Mouse (Mus musculus): Measurements from ENCODE around the gene Zfhx3. TPM values are rescaled to one million over a fixed set of nuclear protein-coding genes. Genes with fewer than 3 reads are reported as not detected.
A peak's percentile ranks its signal among the peaks of the same experiment; 100 is the strongest.

The Zfhx3 gene
- polyA plus RNA-seq, 1 experiment from 2014 or later: 4.4 TPM

GRCm38 (mm10) chr8:108733385-108733784 lies 790.9 kb downstream of the Zfhx3 start:
- peaks cover 46% of the 10 kb centered on the region for H3K4me1 ChIP-seq (replicated peaks)
- no peak for ATAC-seq (replicated peaks; ENCODE audit: insufficient number of reproducible peaks, insufficient read depth, low FRiP score, low read depth)

GRCm38 (mm10) chr8:108736442-108736841 lies 794.0 kb downstream of the Zfhx3 start:
- Histone ChIP-seq H3K4me1 (replicated peaks) (peaks cover 36% of the 10 kb centered on the region), H3K9ac (no peak overlapping the region), H3K27ac (peak overlapping the region; percentile 31; the same call in 1 of the 2 replicates), H3K9me3 (replicated peaks) (no peaks in the 10 kb centered on the region), H3K36me3 (no peaks in the 10 kb centered on the region), H3K27me3 (no peaks in the 10 kb centered on the region), H3K4me2 (no peak overlapping the region), H3K4me3 (no peak overlapping the region)
- WGBS: 29% methylated on average over 9 of the region's 9 CpGs
- ATAC-seq (replicated peaks; ENCODE audit: insufficient number of reproducible peaks, insufficient read depth, low FRiP score, low read depth): no peak; the same call in 1 of the 2 replicates

More at GRCm38 (mm10) chr8:108733385-108733784, 790.9 kb downstream of the Zfhx3 start:
- H3K4me3 ChIP-seq: no peak overlapping the region
- H3K4me2 ChIP-seq: no peak overlapping the region
- H3K36me3 ChIP-seq: no peaks in the 10 kb centered on the region
- H3K27me3 ChIP-seq: no peaks in the 10 kb centered on the region
- H3K27ac ChIP-seq: no peak overlapping the region
- 70% methylated on average over 5 of the region's 5 CpGs for WGBS
- no peak overlapping the region for H3K9ac ChIP-seq
- no peaks in the 10 kb centered on the region for H3K9me3 ChIP-seq (replicated peaks)

GRCm38 (mm10) chr8:108738179-108738578 lies 795.7 kb downstream of the Zfhx3 start:
- Histone ChIP-seq H3K27me3 (no peaks in the 10 kb centered on the region), H3K4me2 (no peak overlapping the region), H3K4me1 (replicated peaks) (peaks cover 31% of the 10 kb centered on the region), H3K4me3 (no peak overlapping the region), H3K36me3 (no peaks in the 10 kb centered on the region), H3K27ac (no peak overlapping the region), H3K9ac (no peak overlapping the region), H3K9me3 (replicated peaks) (no peaks in the 10 kb centered on the region)
- ATAC-seq (replicated peaks; ENCODE audit: insufficient number of reproducible peaks, insufficient read depth, low FRiP score, low read depth): no peak
- 79% methylated on average over 10 of the region's 10 CpGs for WGBS

GRCm38 (mm10) chr8:108739517-108739916 lies 797.1 kb downstream of the Zfhx3 start:
- H3K4me2 ChIP-seq: no peak overlapping the region
- ATAC-seq (replicated peaks; ENCODE audit: insufficient number of reproducible peaks, insufficient read depth, low FRiP score, low read depth): no peak
- H3K4me3 ChIP-seq: no peak overlapping the region
- WGBS: 81% methylated on average over 6 of the region's 6 CpGs
- no peak overlapping the region for H3K27ac ChIP-seq
- H3K9ac ChIP-seq: no peak overlapping the region
- no peaks in the 10 kb centered on the region for H3K9me3 ChIP-seq (replicated peaks)
- peaks cover 31% of the 10 kb centered on the region for H3K4me1 ChIP-seq (replicated peaks)
- H3K36me3 ChIP-seq: no peaks in the 10 kb centered on the region
- H3K27me3 ChIP-seq: no peaks in the 10 kb centered on the region

- Histone ChIP-seq H3K27ac (no peak overlapping the region), H3K4me3 (no peak overlapping the region), H3K4me1 (replicated peaks) (peaks cover 32% of the 10 kb centered on the region), H3K36me3 (no peaks in the 10 kb centered on the region), H3K9ac (no peak overlapping the region), H3K27me3 (no peaks in the 10 kb centered on the region), H3K4me2 (no peak overlapping the region), H3K9me3 (replicated peaks) (no peaks in the 10 kb centered on the region)
- 90% methylated on average over 13 of the region's 13 CpGs for WGBS
- no peak for ATAC-seq (replicated peaks; ENCODE audit: insufficient number of reproducible peaks, insufficient read depth, low FRiP score, low read depth)
Measured at GRCm38 (mm10) chr8:108740443-108740842, 798.0 kb downstream of the Zfhx3 start.

- WGBS: 78% methylated on average over 4 of the region's 4 CpGs
- Histone ChIP-seq H3K9ac (no peak overlapping the region), H3K36me3 (no peaks in the 10 kb centered on the region), H3K4me2 (no peak overlapping the region), H3K27ac (no peak overlapping the region), H3K4me1 (replicated peaks) (peaks cover 35% of the 10 kb centered on the region), H3K4me3 (no peak overlapping the region), H3K27me3 (no peaks in the 10 kb centered on the region), H3K9me3 (replicated peaks) (no peaks in the 10 kb centered on the region)
- no peak for ATAC-seq (replicated peaks; ENCODE audit: insufficient number of reproducible peaks, insufficient read depth, low FRiP score, low read depth)
Measured at GRCm38 (mm10) chr8:108741651-108742050, 799.2 kb downstream of the Zfhx3 start.

- H3K4me2 ChIP-seq: no peak overlapping the region
- no peak overlapping the region for H3K9ac ChIP-seq
- no peak overlapping the region for H3K27ac ChIP-seq
- no peaks in the 10 kb centered on the region for H3K27me3 ChIP-seq
- H3K36me3 ChIP-seq: no peaks in the 10 kb centered on the region
- ATAC-seq (replicated peaks; ENCODE audit: insufficient number of reproducible peaks, insufficient read depth, low FRiP score, low read depth): no peak
- no peaks in the 10 kb centered on the region for H3K9me3 ChIP-seq (replicated peaks)
- 85% methylated on average over 10 of the region's 10 CpGs for WGBS
- H3K4me1 ChIP-seq (replicated peaks): peaks cover 27% of the 10 kb centered on the region
- no peak overlapping the region for H3K4me3 ChIP-seq
Measured at GRCm38 (mm10) chr8:108742465-108742864, 800.0 kb downstream of the Zfhx3 start.

GRCm38 (mm10) chr8:108743238-108743637 lies 800.8 kb downstream of the Zfhx3 start:
- H3K9me3 ChIP-seq (replicated peaks): no peaks in the 10 kb centered on the region
- peaks cover 28% of the 10 kb centered on the region for H3K4me1 ChIP-seq (replicated peaks)
- no peak overlapping the region for H3K4me2 ChIP-seq
- no peaks in the 10 kb centered on the region for H3K36me3 ChIP-seq
- no peaks in the 10 kb centered on the region for H3K27me3 ChIP-seq
- no peak overlapping the region for H3K27ac ChIP-seq
- H3K9ac ChIP-seq: no peak overlapping the region
- peak; percentile 53; the same call in 1 of the 2 replicates for ATAC-seq (replicated peaks; ENCODE audit: insufficient number of reproducible peaks, insufficient read depth, low FRiP score, low read depth)
- no peak overlapping the region for H3K4me3 ChIP-seq
- 21% methylated on average over 7 of the region's 7 CpGs for WGBS

GRCm38 (mm10) chr8:108745551-108745950 lies 803.1 kb downstream of the Zfhx3 start:
- WGBS: 88% methylated on average over 7 of the region's 7 CpGs

GRCm38 (mm10) chr8:108748095-108748494 lies 805.7 kb downstream of the Zfhx3 start:
- WGBS: 55% methylated on average over 11 of the region's 11 CpGs
- H3K4me2 ChIP-seq: no peak overlapping the region; the same call in 1 of the 2 replicates
- no peak overlapping the region for H3K4me3 ChIP-seq
- H3K9ac ChIP-seq: no peak overlapping the region
- H3K27me3 ChIP-seq: no peaks in the 10 kb centered on the region
- H3K4me1 ChIP-seq (replicated peaks): peaks cover 36% of the 10 kb centered on the region
- no peak for ATAC-seq (replicated peaks; ENCODE audit: insufficient number of reproducible peaks, insufficient read depth, low FRiP score, low read depth)
- H3K36me3 ChIP-seq: no peaks in the 10 kb centered on the region
- H3K27ac ChIP-seq: no peak overlapping the region
- H3K9me3 ChIP-seq (replicated peaks): no peaks in the 10 kb centered on the region

More at GRCm38 (mm10) chr8:108745551-108745950, 803.1 kb downstream of the Zfhx3 start:
- Histone ChIP-seq H3K27me3 (no peaks in the 10 kb centered on the region), H3K27ac (no peak overlapping the region), H3K9ac (no peak overlapping the region), H3K36me3 (no peaks in the 10 kb centered on the region), H3K9me3 (replicated peaks) (no peaks in the 10 kb centered on the region), H3K4me2 (no peak overlapping the region), H3K4me3 (no peak overlapping the region), H3K4me1 (replicated peaks) (peaks cover 40% of the 10 kb centered on the region)
- no peak for ATAC-seq (replicated peaks; ENCODE audit: insufficient number of reproducible peaks, insufficient read depth, low FRiP score, low read depth)

- Histone ChIP-seq H3K4me1 (replicated peaks) (peaks cover 33% of the 10 kb centered on the region), H3K36me3 (no peaks in the 10 kb centered on the region), H3K4me2 (peak overlapping the region; percentile 25; the same call in 1 of the 2 replicates), H3K4me3 (no peak overlapping the region), H3K27me3 (no peaks in the 10 kb centered on the region), H3K27ac (peak overlapping the region; percentile 49; the same call in 1 of the 2 replicates), H3K9me3 (replicated peaks) (no peaks in the 10 kb centered on the region), H3K9ac (no peak overlapping the region)
- WGBS: 25% methylated on average over 6 of the region's 6 CpGs
- ATAC-seq (replicated peaks; ENCODE audit: insufficient number of reproducible peaks, insufficient read depth, low FRiP score, low read depth): no peak
Measured at GRCm38 (mm10) chr8:108748851-108749376, 806.5 kb downstream of the Zfhx3 start.

- Histone ChIP-seq H3K4me1 (replicated peaks) (peaks cover 35% of the 10 kb centered on the region), H3K9ac (no peak overlapping the region), H3K4me2 (no peak overlapping the region), H3K9me3 (replicated peaks) (no peaks in the 10 kb centered on the region), H3K36me3 (no peaks in the 10 kb centered on the region), H3K27ac (no peak overlapping the region), H3K4me3 (no peak overlapping the region), H3K27me3 (no peaks in the 10 kb centered on the region)
- ATAC-seq (replicated peaks; ENCODE audit: insufficient number of reproducible peaks, insufficient read depth, low FRiP score, low read depth): no peak
- 86% methylated on average over 9 of the region's 9 CpGs for WGBS
Measured at GRCm38 (mm10) chr8:108750806-108751205, 808.4 kb downstream of the Zfhx3 start.

Data from heart, embryonic 15.5 days (tissue).